Mouse (Mus musculus): ENCODE results near the gene Dtd1. TPM values are rescaled to one million over a fixed set of nuclear protein-coding genes. Genes with fewer than 3 reads are reported as not detected.

Dtd1 gene
- polyA plus RNA-seq, 1 experiment from 2014 or later = 144 TPM

DNA sequence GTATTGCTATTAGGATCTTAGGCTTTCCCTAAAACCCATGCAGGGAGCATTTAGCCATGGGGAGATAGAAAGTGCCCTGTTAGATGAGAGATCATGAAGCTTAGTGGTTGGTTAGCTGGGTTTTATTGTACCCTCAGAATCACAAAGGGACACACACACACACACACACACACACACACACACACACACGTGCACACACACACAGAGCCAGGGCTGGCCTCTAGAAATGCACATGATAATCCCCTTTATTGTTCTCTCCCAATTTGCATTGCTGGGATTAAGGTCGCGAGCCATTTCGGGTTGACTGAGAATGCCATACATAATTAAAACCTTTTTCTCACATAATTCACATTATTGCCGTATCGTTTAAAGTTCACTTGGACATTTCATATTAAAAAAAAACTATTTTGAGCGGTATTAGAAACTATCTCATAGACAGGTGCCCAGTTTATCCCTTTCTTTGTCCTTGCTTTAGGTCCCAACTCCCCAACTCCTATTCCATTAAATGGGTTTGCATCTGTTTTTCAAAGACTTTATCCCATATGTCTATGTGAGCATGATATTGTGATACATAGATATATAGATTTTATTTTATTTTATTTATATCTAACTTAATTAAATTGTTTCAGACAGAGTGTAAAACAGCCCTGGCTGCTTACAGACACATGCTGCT lies 164.6 kb downstream of the Dtd1 start:
- H3K4me3 ChIP-seq (ENCODE audit: low read length) = no peak overlapping the region
- WGBS = 65% methylated on average over 7 of the region's 7 CpGs

DNA sequence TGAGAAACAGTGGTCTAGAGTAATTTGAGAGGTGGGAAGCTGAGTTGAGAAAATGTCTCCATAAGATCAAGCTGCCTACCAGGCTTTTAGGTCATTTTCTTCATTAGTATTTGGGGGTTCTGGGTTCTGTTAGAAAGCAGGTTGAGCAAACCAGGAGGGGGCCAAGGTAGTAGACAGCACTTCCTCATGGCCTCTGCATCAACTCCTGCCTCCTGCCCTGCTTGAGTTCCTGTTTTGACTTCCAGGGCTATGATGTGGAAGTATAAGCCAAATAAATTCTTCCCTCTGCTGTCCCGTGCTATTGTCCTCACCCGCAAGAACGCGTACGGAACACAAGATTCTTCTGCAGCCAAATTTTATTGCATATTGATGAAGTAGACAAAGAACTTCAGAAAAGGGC lies 165.5 kb downstream of the Dtd1 start:
- Histone ChIP-seq H3K27ac (ENCODE audit: low read depth, low read length) (no peak overlapping the region), H3K9me3 (ENCODE audit: control insufficient read depth, low read length) (peaks cover 3% of the 10 kb centered on the region; the same call in 1 of the 2 replicates), H3K36me3 (ENCODE audit: control insufficient read depth, insufficient read depth, low read length) (no peaks in the 10 kb centered on the region), H3K4me1 (ENCODE audit: control insufficient read depth, insufficient read depth, low read depth, low read length) (no peaks in the 10 kb centered on the region), H3K4me2 (ENCODE audit: low read length) (no peak overlapping the region), H3K9ac (ENCODE audit: low read depth, low read length) (no peak overlapping the region), H3K4me3 (ENCODE audit: low read length) (no peak overlapping the region), H3K27me3 (replicated peaks; ENCODE audit: control insufficient read depth, insufficient read depth, low read length) (no peaks in the 10 kb centered on the region)
- WGBS = 90% methylated on average over 5 of the region's 5 CpGs
- no peak for ATAC-seq

More for the DNA sequence above, 164.6 kb downstream of the Dtd1 start:
- no peak overlapping the region for H3K27ac ChIP-seq (ENCODE audit: low read depth, low read length)
- H3K36me3 ChIP-seq (ENCODE audit: control insufficient read depth, insufficient read depth, low read length) = no peaks in the 10 kb centered on the region
- H3K27me3 ChIP-seq (replicated peaks; ENCODE audit: control insufficient read depth, insufficient read depth, low read length) = no peaks in the 10 kb centered on the region
- no peak for ATAC-seq
- H3K9ac ChIP-seq (ENCODE audit: low read depth, low read length) = no peak overlapping the region
- H3K4me2 ChIP-seq (ENCODE audit: low read length) = no peak overlapping the region
- peaks cover 3% of the 10 kb centered on the region; the same call in 1 of the 2 replicates for H3K9me3 ChIP-seq (ENCODE audit: control insufficient read depth, low read length)
- no peaks in the 10 kb centered on the region for H3K4me1 ChIP-seq (ENCODE audit: control insufficient read depth, insufficient read depth, low read depth, low read length)

DNA sequence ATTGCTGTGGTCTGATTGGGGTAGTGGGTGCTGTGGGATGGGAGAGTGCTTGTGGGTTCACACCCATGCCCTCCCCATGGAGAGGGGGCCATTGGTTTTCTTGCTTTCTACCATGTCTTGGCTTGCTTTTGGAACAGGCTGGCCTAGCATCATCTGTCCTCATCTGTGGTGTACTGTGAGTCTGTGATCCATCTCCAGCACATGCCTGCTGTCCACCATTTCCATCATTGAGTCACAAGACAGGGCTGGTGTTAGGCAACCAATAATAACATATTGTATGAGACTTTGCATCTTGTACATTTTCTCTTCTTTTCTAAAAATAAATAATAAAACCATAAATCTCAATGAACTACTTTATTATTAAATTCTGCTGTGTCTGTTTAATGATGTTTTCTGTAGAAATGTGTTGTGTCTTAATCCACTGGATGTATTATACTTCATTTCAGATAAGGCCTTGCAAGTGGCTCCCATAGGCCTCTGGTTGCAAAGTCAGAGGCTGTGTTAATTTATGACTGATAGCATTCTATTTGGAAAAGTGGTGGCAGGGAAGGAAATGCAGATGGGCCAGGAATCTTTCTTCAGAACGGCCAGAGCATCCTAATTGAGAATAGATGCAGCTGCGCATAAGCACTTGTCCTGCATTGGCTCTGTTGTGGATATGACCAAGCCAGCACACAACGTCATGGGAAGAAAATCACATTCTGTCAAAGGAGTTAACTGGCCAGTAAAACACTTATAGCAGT lies 168.8 kb downstream of the Dtd1 start:
- WGBS = 81% methylated on average over 3 of the region's 3 CpGs
- H3K36me3 ChIP-seq (ENCODE audit: control insufficient read depth, insufficient read depth, low read length) = no peaks in the 10 kb centered on the region
- no peaks in the 10 kb centered on the region for H3K4me1 ChIP-seq (ENCODE audit: control insufficient read depth, insufficient read depth, low read depth, low read length)
- H3K4me3 ChIP-seq (ENCODE audit: low read length) = no peak overlapping the region
- H3K9me3 ChIP-seq (ENCODE audit: control insufficient read depth, low read length) = peaks cover 3% of the 10 kb centered on the region; the same call in 1 of the 2 replicates
- no peak for ATAC-seq
- H3K4me2 ChIP-seq (ENCODE audit: low read length) = no peak overlapping the region
- H3K27me3 ChIP-seq (replicated peaks; ENCODE audit: control insufficient read depth, insufficient read depth, low read length) = no peaks in the 10 kb centered on the region
- no peak overlapping the region for H3K27ac ChIP-seq (ENCODE audit: low read depth, low read length)
- no peak overlapping the region for H3K9ac ChIP-seq (ENCODE audit: low read depth, low read length)

DNA sequence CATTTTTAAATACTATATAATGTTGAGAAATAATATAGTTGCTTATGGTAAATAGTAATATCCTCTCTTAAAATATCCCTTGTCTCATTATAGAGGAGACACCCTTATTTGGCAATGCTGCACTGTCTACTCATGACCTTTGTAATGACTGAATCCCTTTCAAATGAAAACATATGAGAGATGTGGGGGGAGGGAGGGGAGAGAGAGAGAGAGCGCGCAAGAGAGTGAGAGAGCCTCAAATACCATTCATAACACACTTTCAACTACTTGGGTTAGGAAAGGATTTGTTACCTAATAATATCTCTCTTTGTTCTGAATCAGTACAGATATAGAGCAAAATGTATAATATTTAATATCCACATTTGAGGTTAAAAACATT lies 169.4 kb downstream of the Dtd1 start:
- Histone ChIP-seq H3K27ac (ENCODE audit: low read depth, low read length) (no peak overlapping the region), H3K9ac (ENCODE audit: low read depth, low read length) (no peak overlapping the region), H3K4me1 (ENCODE audit: control insufficient read depth, insufficient read depth, low read depth, low read length) (no peaks in the 10 kb centered on the region), H3K4me2 (ENCODE audit: low read length) (no peak overlapping the region), H3K9me3 (ENCODE audit: control insufficient read depth, low read length) (peaks cover 3% of the 10 kb centered on the region; the same call in 1 of the 2 replicates), H3K36me3 (ENCODE audit: control insufficient read depth, insufficient read depth, low read length) (no peaks in the 10 kb centered on the region), H3K4me3 (ENCODE audit: low read length) (no peak overlapping the region), H3K27me3 (replicated peaks; ENCODE audit: control insufficient read depth, insufficient read depth, low read length) (no peaks in the 10 kb centered on the region)
- ATAC-seq = no peak
- 81% methylated on average over 2 of the region's 2 CpGs for WGBS

DNA sequence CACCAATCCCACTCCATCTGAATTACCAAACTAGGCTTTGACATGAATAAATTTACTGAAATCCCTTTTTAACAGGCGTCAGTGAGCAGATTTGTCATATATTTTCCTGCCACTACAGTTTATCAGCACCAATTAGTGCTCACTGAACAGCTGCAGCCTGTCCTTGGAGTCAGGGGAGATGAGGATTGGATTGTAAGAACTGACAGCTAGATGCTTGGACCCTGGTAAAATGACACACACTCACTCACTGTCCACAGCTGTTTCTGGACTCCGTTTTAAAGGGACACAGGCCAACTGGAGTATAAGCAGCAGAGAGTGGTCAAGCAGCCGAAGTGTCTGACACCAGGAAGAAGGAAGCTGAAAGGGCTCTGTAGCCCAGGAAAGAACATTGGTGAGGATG lies 169.9 kb downstream of the Dtd1 start:
- WGBS = 60% methylated on average over 3 of the region's 3 CpGs
- H3K9me3 ChIP-seq (ENCODE audit: control insufficient read depth, low read length) = peaks cover 3% of the 10 kb centered on the region; the same call in 1 of the 2 replicates
- no peaks in the 10 kb centered on the region for H3K4me1 ChIP-seq (ENCODE audit: control insufficient read depth, insufficient read depth, low read depth, low read length)
- H3K27ac ChIP-seq (ENCODE audit: low read depth, low read length) = no peak overlapping the region
- no peak overlapping the region for H3K9ac ChIP-seq (ENCODE audit: low read depth, low read length)
- no peaks in the 10 kb centered on the region for H3K36me3 ChIP-seq (ENCODE audit: control insufficient read depth, insufficient read depth, low read length)
- no peak overlapping the region for H3K4me3 ChIP-seq (ENCODE audit: low read length)
- no peak; the same call in 1 of the 2 replicates for ATAC-seq
- no peak overlapping the region for H3K4me2 ChIP-seq (ENCODE audit: low read length)
- H3K27me3 ChIP-seq (replicated peaks; ENCODE audit: control insufficient read depth, insufficient read depth, low read length) = no peaks in the 10 kb centered on the region

DNA sequence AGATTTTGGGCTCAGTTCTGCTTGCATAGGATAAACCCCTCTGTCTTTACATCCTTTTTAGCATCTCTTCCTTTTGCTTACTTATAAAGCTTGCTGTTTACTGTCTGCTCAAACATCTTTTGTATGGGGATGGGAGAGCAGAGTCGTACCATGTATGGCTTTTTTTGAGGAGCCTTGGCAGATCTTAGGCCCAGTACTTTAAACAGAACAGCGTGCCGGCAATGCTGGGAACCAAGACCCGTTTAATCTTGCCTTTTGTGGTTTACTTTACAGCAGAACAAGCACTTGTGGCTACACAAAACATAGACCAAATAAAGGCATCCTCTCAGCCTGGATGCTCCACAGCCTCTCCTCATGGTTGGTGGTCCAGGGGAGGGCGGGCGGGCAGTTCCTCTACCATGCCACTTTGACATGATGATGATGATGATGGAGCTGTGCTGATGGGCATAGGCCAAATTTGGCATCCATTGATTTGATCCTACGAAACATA lies 170.8 kb downstream of the Dtd1 start:
- H3K9ac ChIP-seq (ENCODE audit: low read depth, low read length) = no peak overlapping the region
- no peaks in the 10 kb centered on the region for H3K36me3 ChIP-seq (ENCODE audit: control insufficient read depth, insufficient read depth, low read length)
- H3K4me3 ChIP-seq (ENCODE audit: low read length) = no peak overlapping the region
- no peak overlapping the region for H3K27ac ChIP-seq (ENCODE audit: low read depth, low read length)
- ATAC-seq = no peak
- peaks cover 3% of the 10 kb centered on the region; the same call in 1 of the 2 replicates for H3K9me3 ChIP-seq (ENCODE audit: control insufficient read depth, low read length)
- H3K4me1 ChIP-seq (ENCODE audit: control insufficient read depth, insufficient read depth, low read depth, low read length) = no peaks in the 10 kb centered on the region
- H3K4me2 ChIP-seq (ENCODE audit: low read length) = no peak overlapping the region
- H3K27me3 ChIP-seq (replicated peaks; ENCODE audit: control insufficient read depth, insufficient read depth, low read length) = no peaks in the 10 kb centered on the region
- 83% methylated on average over 7 of the region's 7 CpGs for WGBS

DNA sequence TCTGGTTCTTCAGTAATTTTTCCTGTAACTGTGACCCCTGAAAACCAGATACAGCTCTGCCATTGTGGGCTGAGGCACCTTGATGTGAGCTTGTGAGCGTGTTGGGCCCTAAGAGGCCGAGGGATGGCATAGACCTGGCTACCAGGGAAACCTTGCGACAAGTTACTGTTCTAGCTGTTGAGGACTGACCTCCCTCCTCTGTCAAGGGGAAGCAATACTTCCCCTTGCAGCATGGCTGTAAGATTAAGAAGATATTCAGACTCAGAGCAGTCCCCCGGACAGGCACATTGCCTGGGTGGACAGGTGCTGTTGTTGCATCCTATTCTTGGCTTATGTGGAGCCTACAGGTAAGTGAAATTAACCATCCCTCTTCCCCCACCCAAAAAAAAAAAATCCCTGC lies 172.1 kb downstream of the Dtd1 start:
- ATAC-seq = no peak
- Histone ChIP-seq H3K27ac (ENCODE audit: low read depth, low read length) (no peak overlapping the region), H3K9ac (ENCODE audit: low read depth, low read length) (no peak overlapping the region), H3K27me3 (replicated peaks; ENCODE audit: control insufficient read depth, insufficient read depth, low read length) (no peaks in the 10 kb centered on the region), H3K4me3 (ENCODE audit: low read length) (no peak overlapping the region), H3K36me3 (ENCODE audit: control insufficient read depth, insufficient read depth, low read length) (no peaks in the 10 kb centered on the region), H3K4me1 (ENCODE audit: control insufficient read depth, insufficient read depth, low read depth, low read length) (no peaks in the 10 kb centered on the region), H3K4me2 (ENCODE audit: low read length) (no peak overlapping the region), H3K9me3 (ENCODE audit: control insufficient read depth, low read length) (no peaks in the 10 kb centered on the region)
- WGBS = 96% methylated on average over 4 of the region's 4 CpGs

DNA sequence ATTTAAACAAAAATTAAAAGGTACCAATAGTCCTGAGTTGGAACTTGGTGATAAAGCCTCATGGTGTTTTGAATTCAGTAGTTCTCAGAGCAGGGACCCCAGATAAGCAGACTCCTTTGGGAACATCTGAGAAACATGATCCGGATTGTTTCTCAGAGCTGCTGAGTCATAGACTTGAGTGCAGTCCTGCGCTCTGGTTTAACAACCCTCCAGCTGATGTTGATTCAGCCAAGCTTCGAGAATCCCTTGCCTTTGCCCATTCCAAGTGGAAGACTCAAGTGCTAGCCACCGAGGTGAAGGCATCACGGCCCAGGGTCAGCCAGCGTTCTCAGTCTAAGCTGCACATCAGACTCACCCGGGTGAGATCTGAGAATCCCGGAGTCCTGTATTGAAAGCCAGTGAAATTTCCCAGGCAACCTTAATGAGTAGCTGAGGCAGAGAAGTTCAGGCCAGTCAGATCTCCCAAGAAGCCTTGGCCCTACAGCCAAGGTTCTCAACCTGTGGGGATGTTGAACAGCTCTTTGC lies 175.0 kb downstream of the Dtd1 start:
- no peaks in the 10 kb centered on the region for H3K9me3 ChIP-seq (ENCODE audit: control insufficient read depth, low read length)

DNA sequence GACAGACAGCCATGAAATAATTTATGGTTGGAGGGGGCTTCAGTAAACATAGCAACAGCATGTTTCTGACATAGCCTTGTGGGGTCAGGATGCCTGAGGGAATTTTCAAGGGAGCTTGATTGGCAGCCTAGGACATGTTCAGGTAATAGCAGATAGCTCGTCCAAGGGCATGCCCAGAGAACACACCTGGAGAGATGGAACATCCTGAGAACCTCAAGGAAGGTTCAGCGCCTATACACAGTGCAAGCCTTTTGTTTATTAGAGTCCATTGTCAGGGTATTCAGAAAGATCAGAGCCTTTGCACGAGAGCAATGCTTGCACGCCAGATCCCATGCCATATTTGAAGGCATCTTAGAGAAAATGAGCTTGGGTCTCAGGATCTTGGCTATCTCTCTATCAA lies 175.9 kb downstream of the Dtd1 start:
- Histone ChIP-seq H3K9me3 (ENCODE audit: control insufficient read depth, low read length) (no peaks in the 10 kb centered on the region), H3K27me3 (replicated peaks; ENCODE audit: control insufficient read depth, insufficient read depth, low read length) (no peaks in the 10 kb centered on the region), H3K4me3 (ENCODE audit: low read length) (no peak overlapping the region), H3K4me1 (ENCODE audit: control insufficient read depth, insufficient read depth, low read depth, low read length) (no peaks in the 10 kb centered on the region), H3K36me3 (ENCODE audit: control insufficient read depth, insufficient read depth, low read length) (no peaks in the 10 kb centered on the region), H3K4me2 (ENCODE audit: low read length) (no peak overlapping the region), H3K9ac (ENCODE audit: low read depth, low read length) (no peak overlapping the region), H3K27ac (ENCODE audit: low read depth, low read length) (no peak overlapping the region)
- 91% methylated on average over 4 of the region's 4 CpGs for WGBS
- no peak for ATAC-seq

More for the DNA sequence above, 175.0 kb downstream of the Dtd1 start:
- WGBS = 86% methylated on average over 8 of the region's 8 CpGs
- Histone ChIP-seq H3K36me3 (ENCODE audit: control insufficient read depth, insufficient read depth, low read length) (no peaks in the 10 kb centered on the region), H3K4me2 (ENCODE audit: low read length) (no peak overlapping the region), H3K27ac (ENCODE audit: low read depth, low read length) (no peak overlapping the region), H3K9ac (ENCODE audit: low read depth, low read length) (no peak overlapping the region), H3K4me1 (ENCODE audit: control insufficient read depth, insufficient read depth, low read depth, low read length) (no peaks in the 10 kb centered on the region), H3K4me3 (ENCODE audit: low read length) (no peak overlapping the region), H3K27me3 (replicated peaks; ENCODE audit: control insufficient read depth, insufficient read depth, low read length) (no peaks in the 10 kb centered on the region)
- ATAC-seq = no peak
